Mouse (Mus musculus) ovary, postnatal 36 days (tissue): Measurements from ENCODE around the gene Ppp1r27.
"Not testable (repeated sequence)": the region's sequence is repeated elsewhere in the genome, so short reads cannot be mapped to it uniquely, and the experiment has no call there.

Experiments
- DNase-seq: peaks from one replicate; pipeline ENCODE4 v3.0.0; 2022; ENCODE audit warnings: low spot score, mixed read lengths

The Ppp1r27 gene

GRCm38 (mm10) chr11:120550810-120551440, at the start of gene Ppp1r27:
TSS of gene Ppp1r27 (minus strand) at chr11:120551132.
- DNase-seq: no peak

- no peak for DNase-seq
Measured at GRCm38 (mm10) chr11:120600716-120601115, 49.8 kb upstream of the Ppp1r27 start.

- DNase-seq: no peak
Measured at GRCm38 (mm10) chr11:120598990-120599549, 48.1 kb upstream of the Ppp1r27 start.

- DNase-seq: peak; percentile 94
Measured at GRCm38 (mm10) chr11:120598283-120598989, 47.5 kb upstream of the Ppp1r27 start, which contains the start of the genes Alyref and Anapc11. TSS of gene Alyref (minus strand) at chr11:120598365. TSS of gene Anapc11 (plus strand) at chr11:120598421.

GRCm38 (mm10) chr11:120597240-120598235, 46.6 kb upstream of the Ppp1r27 start:
- peak; percentile 46 for DNase-seq

- no peak for DNase-seq
Measured at GRCm38 (mm10) chr11:120588531-120588930, 37.6 kb upstream of the Ppp1r27 start.

- no peak for DNase-seq
Measured at GRCm38 (mm10) chr11:120583937-120584336, 33.0 kb upstream of the Ppp1r27 start.

- not testable (repeated sequence) for DNase-seq
Measured at GRCm38 (mm10) chr11:120582982-120583293, 32.0 kb upstream of the Ppp1r27 start.

GRCm38 (mm10) chr11:120582268-120582981, 31.5 kb upstream of the Ppp1r27 start:
- no peak for DNase-seq

GRCm38 (mm10) chr11:120581490-120582267, 30.7 kb upstream of the Ppp1r27 start, which contains the start of gene Arhgdia:
TSS of gene Arhgdia (minus strand) at chr11:120581624.
- peak; percentile 90 for DNase-seq

- peak; percentile 52 for DNase-seq
Measured at GRCm38 (mm10) chr11:120580871-120581331, 30.0 kb upstream of the Ppp1r27 start.

- DNase-seq: no peak
Measured at GRCm38 (mm10) chr11:120580190-120580589, 29.3 kb upstream of the Ppp1r27 start.

- peak; percentile 65 for DNase-seq
Measured at GRCm38 (mm10) chr11:120579316-120580107, 28.6 kb upstream of the Ppp1r27 start.

GRCm38 (mm10) chr11:120578694-120579243, 27.8 kb upstream of the Ppp1r27 start:
- DNase-seq: no peak

- DNase-seq: no peak
Measured at GRCm38 (mm10) chr11:120578024-120578693, 27.2 kb upstream of the Ppp1r27 start.

GRCm38 (mm10) chr11:120577211-120578023, 26.5 kb upstream of the Ppp1r27 start:
- DNase-seq: no peak

GRCm38 (mm10) chr11:120576365-120576981, 25.5 kb upstream of the Ppp1r27 start:
- DNase-seq: no peak
